Mouse (Mus musculus) bone marrow macrophage, adult 2 months (primary cell): Measurements from ENCODE around the gene Gstt1.
A peak's percentile ranks its signal among the peaks of the same experiment; 100 is the strongest.

Experiments used
- CTCF ChIP-seq: IDR thresholded peaks from 2 replicates; pipeline ENCODE4 v1.5.1; 2012; ENCODE audit warnings: low read depth, mild to moderate bottlenecking, low read length, moderate library complexity
- POLR2A ChIP-seq: IDR thresholded peaks from 2 replicates; pipeline ENCODE4 v1.6.1; 2012; ENCODE audit warnings: mild to moderate bottlenecking, low read depth, low read length, borderline replicate concordance

GRCm38 (mm10) chr10:75744017-75744416, 54.4 kb downstream of the Gstt1 start:
- peak; percentile 60; the same call in 1 of the 2 replicates for TF ChIP-seq CTCF
- TF ChIP-seq POLR2A = no peak
